Mouse (Mus musculus) common myeloid progenitor, adult 5-6 weeks (primary cell): ENCODE measurements around the gene Zbtb37. TPM values are rescaled to one million over a fixed set of nuclear protein-coding genes. Genes with fewer than 3 reads are reported as not detected.

Source experiments
- ATAC-seq: replicated peaks from 2 replicates; pipeline ENCODE4 v1.8.0; 2016; ENCODE audit warnings: low read depth, mild to moderate bottlenecking, moderate TSS enrichment, inconsistent platforms; ENCODE audit not compliant: poor library complexity, severe bottlenecking
- total RNA-seq: library from RNA; stranded (forward); fragments of 200-1000, 187-1606 nt; gene quantifications from 2 replicates; pipeline ENCODE4 v1.2.3, GENCODE M21; 2017

The Zbtb37 gene
- total RNA-seq, 1 experiment from 2014 or later = 8.7 TPM

DNA sequence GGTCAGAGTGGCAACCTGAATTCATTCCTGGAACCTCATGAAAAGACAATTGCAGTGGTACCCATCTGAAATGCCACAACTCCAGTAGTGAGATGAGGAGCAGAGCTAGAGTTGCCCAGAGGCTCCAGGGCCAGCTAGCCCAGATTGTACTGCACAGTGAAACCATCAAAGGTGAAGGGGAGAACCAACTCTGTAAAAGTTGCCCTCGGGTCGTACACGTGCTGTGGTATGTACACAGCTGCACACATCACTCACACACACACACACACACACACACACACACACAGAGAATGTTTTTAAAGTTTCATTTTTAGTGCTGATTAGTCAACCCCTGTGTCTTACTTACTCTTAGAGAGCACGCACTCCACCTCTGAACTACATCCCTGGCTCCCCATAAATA, 53.3 kb downstream of the Zbtb37 start:
- ATAC-seq = no peak

DNA sequence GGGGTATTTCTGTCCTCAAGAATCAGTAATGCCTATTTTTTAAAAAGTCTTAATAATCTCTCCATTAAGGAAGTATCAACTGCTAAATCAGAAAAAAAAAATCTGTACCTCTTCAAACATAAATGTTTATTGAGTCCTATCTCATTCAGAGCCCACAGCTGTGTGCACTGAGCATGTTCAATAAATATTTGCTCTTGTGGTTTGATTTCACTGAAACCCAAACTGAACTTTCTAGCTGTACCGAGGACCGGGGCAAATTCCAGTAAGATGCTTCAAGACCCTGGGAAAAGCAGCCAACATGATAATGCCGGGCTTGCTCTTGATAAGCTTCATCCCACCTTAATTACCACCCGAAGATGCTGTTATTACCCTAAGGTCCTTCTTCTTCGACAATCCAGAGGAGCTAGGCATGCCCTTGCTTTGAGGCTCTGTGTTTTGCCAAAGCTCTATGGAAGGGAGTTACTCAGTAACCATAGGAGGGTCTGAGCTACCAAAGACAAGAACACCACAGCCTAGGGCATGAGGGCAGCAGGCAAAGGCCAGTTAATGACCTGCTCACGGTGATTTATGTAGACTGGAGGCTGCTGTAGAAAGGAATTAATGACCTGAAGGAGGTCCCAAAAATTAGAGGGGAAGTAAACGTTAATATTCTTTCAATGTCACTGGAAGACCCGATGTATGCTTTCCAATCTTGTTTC, 54.0 kb downstream of the Zbtb37 start:
- no peak for ATAC-seq

DNA sequence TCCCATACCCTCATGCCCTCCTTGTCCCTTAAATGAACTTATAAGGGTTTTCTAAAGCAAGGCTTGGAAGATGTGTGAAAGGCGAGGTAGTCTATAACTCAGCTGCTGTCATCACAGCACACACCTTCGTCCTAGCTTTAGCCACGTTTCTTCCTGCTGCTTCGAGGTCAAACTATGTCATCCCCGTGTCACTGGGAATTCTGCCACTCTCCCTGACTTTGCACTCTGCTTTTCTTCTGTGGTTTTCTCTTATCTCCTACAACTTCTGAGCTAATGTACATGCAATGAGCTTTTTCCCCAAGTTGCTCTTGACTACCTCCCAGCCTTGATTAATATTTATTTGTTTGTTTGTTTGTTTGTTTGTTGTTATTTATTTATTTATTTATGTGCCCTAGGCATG, 54.6 kb downstream of the Zbtb37 start:
- ATAC-seq = 0 out of 2 replicates have a peak, but pooled peaks have one; percentile 15

DNA sequence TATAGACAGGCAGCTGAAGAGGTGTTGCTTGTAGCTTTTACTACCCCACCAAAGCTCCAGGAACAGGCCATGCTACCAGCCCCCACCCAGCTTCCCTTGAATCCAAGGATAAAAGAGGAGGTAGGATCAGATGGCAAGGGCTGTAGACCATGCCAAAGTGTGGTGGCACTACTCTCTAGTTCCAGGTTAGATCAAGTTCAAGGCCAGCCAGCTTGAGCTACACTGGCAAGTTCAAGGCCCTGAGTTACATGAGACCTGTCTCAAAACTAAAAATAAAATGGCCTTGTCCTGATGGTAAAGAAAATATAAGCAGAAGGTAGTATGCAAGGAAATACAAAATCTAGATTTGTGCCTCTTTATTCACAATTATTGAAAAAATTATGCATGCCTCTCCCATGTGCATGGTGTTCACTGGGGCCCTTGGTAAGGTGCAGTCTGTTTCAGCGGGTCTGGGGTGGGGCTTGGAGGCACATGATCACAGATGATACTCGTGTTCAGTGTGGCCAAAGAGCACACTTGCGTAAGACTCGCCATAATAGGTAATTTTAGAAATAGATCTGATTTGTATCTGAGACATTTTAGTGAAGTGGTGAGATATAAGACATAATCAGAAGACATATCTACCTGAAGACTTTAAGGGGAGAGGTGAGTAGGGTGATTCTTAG, 56.4 kb downstream of the Zbtb37 start, which contains the start of gene Serpinc1:
Gene Serpinc1 (plus strand): TSS at position 515 of the 665 bp plus-strand sequence.
- no peak for ATAC-seq

DNA sequence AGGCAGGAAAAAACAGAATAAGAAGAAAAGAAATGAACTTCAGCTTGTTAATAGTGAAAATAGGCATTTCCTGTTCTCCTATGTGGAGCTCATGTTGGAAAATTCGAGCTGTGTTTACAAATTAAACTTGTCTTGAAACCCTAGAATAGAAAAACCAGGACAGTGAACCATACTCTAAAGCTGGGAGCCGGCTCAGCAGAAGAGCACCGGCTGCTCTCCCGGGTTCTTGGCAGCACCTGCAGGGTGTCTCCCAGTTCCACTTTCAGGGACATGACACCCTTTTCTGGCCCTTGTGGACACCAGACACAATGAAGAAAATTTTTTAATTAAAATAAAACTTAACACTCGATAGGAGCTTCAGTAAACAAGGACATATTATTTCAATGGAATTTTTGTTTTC, 66.0 kb downstream of the Zbtb37 start:
- no peak for ATAC-seq

DNA sequence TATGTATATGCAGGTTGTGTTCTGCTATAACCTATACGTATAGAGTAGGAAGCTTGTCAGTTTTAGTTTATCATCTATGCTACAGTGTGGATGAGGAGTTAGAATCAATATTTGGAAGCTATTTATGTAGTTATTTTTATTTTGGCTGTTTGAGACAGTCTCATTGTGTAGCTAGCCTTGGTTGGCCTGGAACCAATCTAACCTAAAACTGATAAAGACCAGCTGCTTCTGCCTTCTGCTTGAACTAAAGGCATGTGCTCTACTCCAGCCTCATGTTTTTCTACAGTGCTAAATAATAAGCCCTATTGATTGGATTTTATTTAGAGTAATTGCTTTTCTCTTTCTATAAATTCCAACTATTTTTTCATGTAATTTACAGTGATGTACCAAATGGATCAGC, 67.4 kb downstream of the Zbtb37 start:
- ATAC-seq = no peak

DNA sequence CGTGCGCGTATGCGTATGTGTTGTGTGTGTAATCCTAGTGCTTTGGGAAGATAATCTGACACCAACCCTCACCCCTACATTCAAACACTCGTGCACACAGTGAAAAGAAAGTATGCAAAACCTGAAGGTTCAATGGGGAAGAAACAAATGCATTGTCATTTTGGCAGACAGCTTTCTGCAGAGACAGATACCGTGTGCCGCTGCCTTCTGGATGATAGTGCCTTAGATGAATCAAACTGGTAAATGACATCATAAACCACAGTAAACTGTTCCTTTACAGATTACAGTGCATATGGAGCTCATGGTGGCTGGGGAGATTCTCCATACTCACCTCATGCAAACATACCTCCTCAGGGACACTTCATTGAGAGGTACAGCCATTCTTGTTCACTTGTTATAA, 71.5 kb downstream of the Zbtb37 start:
- peak; percentile 72 for ATAC-seq

Other genes starting within 250 kb of the Zbtb37 start
- gene Rabgap1l, start 241.6 kb downstream of the Zbtb37 start, total RNA-seq = 220 and 304 TPM in 2 replicates
- 27.2 and 34.9 TPM in 2 replicates for gene Rc3h1, start 128.4 kb downstream of the Zbtb37 start, total RNA-seq
- gene Serpinc1, start 56.3 kb downstream of the Zbtb37 start, total RNA-seq = 0.34 and 0.82 TPM in 2 replicates
- gene Dars2, start 35.8 kb upstream of the Zbtb37 start, total RNA-seq = 33.7 and 38.1 TPM in 2 replicates
- gene Cenpl, start 35.9 kb upstream of the Zbtb37 start, total RNA-seq = 6.4 and 8.0 TPM in 2 replicates
- gene Klhl20, start 96.7 kb upstream of the Zbtb37 start, total RNA-seq = 17.2 and 22.6 TPM in 2 replicates
- not detected in 2 replicates for gene Ankrd45, start 107.8 kb upstream of the Zbtb37 start, total RNA-seq
- not detected in 2 replicates for gene Tex50, start 124.5 kb upstream of the Zbtb37 start, total RNA-seq
- gene Prdx6, start 216.4 kb upstream of the Zbtb37 start, total RNA-seq = 389 and 411 TPM in 2 replicates